Mouse (Mus musculus) G1E (cell line): Measurements from ENCODE around the gene Car10.

ENCODE experiments used
- CTCF ChIP-seq: IDR thresholded peaks from 2 replicates; pipeline ENCODE4 v1.5.1; 2012; ENCODE audit warnings: low read depth, low read length, inconsistent platforms, mixed read lengths
- GATA1 ChIP-seq: IDR thresholded peaks from 2 replicates; pipeline ENCODE4 v1.6.1; 2012; ENCODE audit warnings: borderline replicate concordance, low read length, inconsistent platforms, mixed read lengths
- GATA2 ChIP-seq: IDR thresholded peaks from 2 replicates; pipeline ENCODE4 v1.6.1; 2012; ENCODE audit warnings: low read depth, low read length, inconsistent platforms, borderline replicate concordance
- POLR2AphosphoS5 ChIP-seq: IDR thresholded peaks from 2 replicates; pipeline ENCODE4 v1.6.1; 2012; ENCODE audit warnings: low read depth, low read length, inconsistent platforms; ENCODE audit not compliant: insufficient replicate concordance
- TAL1 ChIP-seq: conservative IDR thresholded peaks from 2 replicates; pipeline ENCODE4 v1.6.1; 2012; ENCODE audit warnings: low read depth, low read length, inconsistent platforms, mixed read lengths

GRCm38 (mm10) chr11:93309981-93310380 lies 212.2 kb downstream of the Car10 start:
- TF ChIP-seq CTCF (no peak), GATA1 (no peak), TAL1 (no peak), POLR2AphosphoS5 (no peak), GATA2 (no peak)
